Mouse (Mus musculus): Measurements from ENCODE around the gene Myl6b.

DNA sequence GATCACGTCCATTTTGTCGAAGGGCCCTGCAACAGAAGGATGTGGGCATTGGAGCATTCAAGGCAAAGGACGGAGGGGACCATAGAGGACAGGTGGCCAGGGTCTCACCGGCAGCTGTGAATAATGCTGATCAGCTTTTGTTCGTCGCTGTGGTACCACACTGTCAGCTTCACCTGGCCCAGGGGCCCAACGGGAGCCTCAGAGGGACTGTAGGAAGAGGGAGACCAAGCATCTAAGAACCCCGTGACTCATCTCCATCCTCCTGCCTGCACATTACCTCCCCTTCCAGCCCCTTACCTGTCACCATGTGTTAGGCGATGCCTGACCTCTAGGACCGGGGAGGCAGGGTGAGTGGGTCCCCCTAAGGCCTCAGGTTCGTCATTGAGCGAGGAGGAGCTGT is 13.3 kb upstream of the Myl6b start:
- no peak for TF ChIP-seq TAL1 (IDR thresholded peaks at IDR 0.05; ENCODE audit: low read length)
- TF ChIP-seq GATA1 (IDR thresholded peaks at IDR 0.05; ENCODE audit: low read length), result no peak

All from erythroblast, embryonic 14.5 days (primary cell).